Mouse (Mus musculus): ENCODE results near the gene Ghrh. TPM values are rescaled to one million over a fixed set of nuclear protein-coding genes. Genes with fewer than 3 reads are reported as not detected.

Ghrh gene
- polyA plus RNA-seq, 1 experiment from 2014 or later: 0.57 TPM

DNA sequence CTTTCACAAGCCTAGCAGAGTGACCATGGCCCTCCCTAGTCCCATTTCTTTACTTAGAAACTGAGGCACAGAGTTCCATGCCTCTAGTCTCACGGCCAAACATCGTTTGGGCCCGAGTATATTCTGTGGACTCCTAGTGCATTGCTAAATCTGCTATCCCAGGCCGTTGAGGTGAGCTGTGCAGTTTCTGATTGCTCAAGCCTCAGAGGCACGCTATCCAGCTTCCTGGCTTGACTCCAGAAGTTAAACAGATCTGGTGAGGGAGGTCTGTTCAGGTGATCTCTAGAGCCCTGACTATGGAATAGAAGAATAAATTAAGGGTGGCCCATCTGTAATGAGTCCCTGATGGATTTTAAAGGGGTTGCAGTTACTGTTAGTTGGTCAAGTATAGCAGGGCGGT is 30.1 kb downstream of the Ghrh start:
- ATAC-seq (ENCODE audit: low read depth): no peak
- Histone ChIP-seq H3K4me2 (no peak overlapping the region), H3K9ac (no peak overlapping the region), H3K9me3 (no peaks in the 10 kb centered on the region), H3K4me1 (replicated peaks) (peaks cover 49% of the 10 kb centered on the region), H3K36me3 (peaks cover 89% of the 10 kb centered on the region), H3K4me3 (no peak overlapping the region), H3K27ac (replicated peaks) (no peak overlapping the region), H3K27me3 (no peaks in the 10 kb centered on the region)
- 90% methylated on average over 6 of the region's 6 CpGs for WGBS

DNA sequence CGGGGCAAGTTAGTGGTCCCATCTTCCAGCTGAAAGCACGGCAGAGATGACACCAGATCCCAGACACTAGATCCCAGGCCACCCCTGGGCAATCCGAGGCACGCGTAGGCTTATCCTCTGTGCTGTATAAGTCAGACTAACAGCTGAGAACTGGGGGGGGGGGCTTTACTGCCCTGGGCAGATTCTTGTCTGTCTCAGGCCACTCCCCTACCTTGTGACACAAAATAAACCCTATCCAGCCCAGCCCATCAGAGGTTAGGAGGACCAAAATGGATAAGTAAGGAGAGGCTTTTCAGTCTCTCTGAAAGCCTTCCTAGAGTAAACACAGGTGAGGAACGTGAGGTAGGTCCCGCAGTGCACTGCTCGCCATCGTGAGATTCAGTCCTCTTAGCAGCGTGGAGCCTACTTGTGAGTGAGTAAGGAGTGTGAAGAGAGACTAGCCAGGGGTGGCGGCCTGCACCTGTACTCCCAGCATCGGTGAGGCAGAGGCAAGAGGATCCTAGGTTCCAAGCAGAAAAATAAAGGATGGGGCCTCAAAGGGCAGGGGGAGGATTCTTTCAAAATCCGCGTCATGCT is 30.9 kb downstream of the Ghrh start:
- Histone ChIP-seq H3K4me1 (replicated peaks) (peaks cover 42% of the 10 kb centered on the region), H3K4me2 (no peak overlapping the region), H3K9ac (no peak overlapping the region), H3K36me3 (peaks cover 89% of the 10 kb centered on the region), H3K4me3 (no peak overlapping the region), H3K9me3 (no peaks in the 10 kb centered on the region), H3K27me3 (no peaks in the 10 kb centered on the region), H3K27ac (replicated peaks) (no peak overlapping the region)
- 84% methylated on average over 14 of the region's 14 CpGs for WGBS
- ATAC-seq (ENCODE audit: low read depth): no peak

DNA sequence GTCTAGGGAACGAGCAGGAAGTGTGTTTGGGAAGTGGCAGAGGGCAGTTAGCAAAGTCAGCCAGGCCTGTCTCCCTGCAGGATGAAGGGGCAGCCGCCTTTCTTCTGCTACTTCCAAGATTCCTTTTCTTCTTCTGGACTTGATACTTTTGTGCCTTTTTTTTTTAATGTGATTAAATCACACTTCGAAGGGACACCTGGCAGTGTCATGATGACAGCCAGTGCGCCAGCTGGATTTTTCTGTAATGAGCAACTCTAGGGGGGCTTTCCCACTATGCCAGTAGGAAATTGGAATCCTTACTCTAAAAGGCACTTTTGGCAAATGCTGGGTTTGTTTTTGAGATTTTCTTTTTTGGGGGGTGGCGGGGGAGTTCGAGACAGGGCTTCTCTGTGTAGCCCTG is 31.8 kb downstream of the Ghrh start:
- no peaks in the 10 kb centered on the region for H3K27me3 ChIP-seq
- no peaks in the 10 kb centered on the region for H3K9me3 ChIP-seq
- 91% methylated on average over 6 of the region's 6 CpGs for WGBS
- H3K27ac ChIP-seq (replicated peaks): no peak overlapping the region
- H3K4me1 ChIP-seq (replicated peaks): peaks cover 33% of the 10 kb centered on the region
- no peak overlapping the region for H3K4me3 ChIP-seq
- ATAC-seq (ENCODE audit: low read depth): no peak
- no peak overlapping the region for H3K4me2 ChIP-seq
- H3K9ac ChIP-seq: no peak overlapping the region
- H3K36me3 ChIP-seq: peaks cover 89% of the 10 kb centered on the region

DNA sequence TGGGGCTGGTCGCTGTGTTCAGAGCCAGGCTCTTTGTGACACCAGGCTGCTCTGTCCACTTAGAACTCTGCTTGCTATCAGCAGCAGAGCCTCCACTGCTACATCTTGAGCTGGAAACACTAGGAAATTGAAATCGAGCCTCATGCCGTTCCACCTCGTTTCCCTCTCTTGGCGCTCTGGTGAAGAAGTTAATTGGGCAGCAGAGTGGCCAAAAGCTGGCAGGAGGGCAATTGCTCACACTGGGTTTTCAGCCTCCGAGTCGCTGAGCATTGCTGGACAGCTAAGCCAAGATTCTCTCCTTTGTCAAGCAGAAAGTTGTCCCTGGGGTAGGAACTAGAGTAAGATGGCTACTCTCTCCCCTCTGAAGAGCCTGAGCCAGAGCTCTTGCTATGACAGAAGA is 33.0 kb downstream of the Ghrh start:
- no peak overlapping the region for H3K4me2 ChIP-seq
- H3K27ac ChIP-seq (replicated peaks): peak overlapping the region; percentile 80
- ATAC-seq (ENCODE audit: low read depth): no peak
- H3K27me3 ChIP-seq: no peaks in the 10 kb centered on the region
- H3K9ac ChIP-seq: no peak overlapping the region
- no peaks in the 10 kb centered on the region for H3K9me3 ChIP-seq
- no peak overlapping the region for H3K4me3 ChIP-seq
- peaks cover 94% of the 10 kb centered on the region for H3K36me3 ChIP-seq
- 73% methylated on average over 7 of the region's 7 CpGs for WGBS
- peaks cover 28% of the 10 kb centered on the region for H3K4me1 ChIP-seq (replicated peaks)

DNA sequence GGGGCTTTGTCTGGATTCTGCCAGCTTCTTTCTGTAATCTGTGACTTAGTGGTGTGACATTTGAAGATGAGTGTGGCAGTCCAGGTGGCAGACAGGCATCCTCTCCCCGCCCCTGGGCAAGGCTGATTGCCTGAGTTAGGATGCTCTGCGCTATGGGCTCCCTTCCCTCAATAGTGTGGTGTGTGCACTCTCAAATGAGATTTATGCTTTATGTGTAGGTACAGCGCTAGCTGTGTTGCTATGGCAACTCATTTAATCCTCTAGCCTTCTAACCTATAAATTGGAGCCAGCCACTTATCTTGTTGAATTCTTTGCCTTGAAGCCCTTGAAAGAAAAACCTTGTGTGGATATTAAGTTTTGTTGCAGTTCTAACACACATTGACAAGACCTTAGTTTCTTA is 33.6 kb downstream of the Ghrh start:
- WGBS: 53% methylated on average over 3 of the region's 3 CpGs
- H3K9me3 ChIP-seq: no peaks in the 10 kb centered on the region
- H3K27ac ChIP-seq (replicated peaks): peak overlapping the region; percentile 80
- H3K4me3 ChIP-seq: no peak overlapping the region
- peak; percentile 80 for ATAC-seq (ENCODE audit: low read depth)
- no peak overlapping the region for H3K4me2 ChIP-seq
- no peaks in the 10 kb centered on the region for H3K27me3 ChIP-seq
- H3K4me1 ChIP-seq (replicated peaks): peaks cover 28% of the 10 kb centered on the region
- peaks cover 97% of the 10 kb centered on the region for H3K36me3 ChIP-seq
- H3K9ac ChIP-seq: peak overlapping the region; percentile 34; the same call in 1 of the 2 replicates

DNA sequence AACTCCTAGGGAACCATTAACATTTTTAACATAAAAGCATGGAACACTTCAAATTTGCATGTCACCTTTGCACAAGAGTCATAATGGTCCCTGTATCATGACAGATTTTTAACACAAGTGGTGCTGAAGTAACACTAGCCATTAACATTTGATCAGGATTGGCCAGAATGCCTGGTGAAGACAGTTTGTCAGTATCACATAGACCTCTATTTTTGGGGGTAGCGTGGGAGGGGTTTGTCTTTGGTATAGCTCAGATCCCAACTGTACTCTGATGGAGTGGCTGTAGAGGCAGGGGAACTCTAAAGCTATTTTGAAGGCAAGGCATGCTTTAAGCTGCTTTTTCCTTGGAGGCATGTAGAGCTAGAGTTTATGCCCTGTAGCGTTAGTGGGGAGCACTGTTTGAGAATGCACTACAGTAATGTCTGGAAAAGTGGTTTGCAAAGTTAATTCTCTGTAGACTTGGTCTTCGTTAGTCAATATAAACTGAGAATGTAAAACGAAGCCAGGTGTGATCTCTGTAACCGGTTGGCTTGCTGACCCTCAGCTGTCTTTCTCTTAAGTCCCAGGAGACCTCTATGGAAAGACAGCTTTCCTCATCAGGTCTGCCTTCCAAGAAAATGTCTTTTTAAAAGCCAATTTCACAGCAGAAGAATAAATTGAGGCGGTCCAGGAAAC is 36.2 kb downstream of the Ghrh start:
- WGBS: 88% methylated on average over 6 of the region's 6 CpGs
- Histone ChIP-seq H3K27me3 (no peaks in the 10 kb centered on the region), H3K4me1 (replicated peaks) (peaks cover 30% of the 10 kb centered on the region), H3K9ac (no peak overlapping the region), H3K9me3 (no peaks in the 10 kb centered on the region), H3K4me2 (no peak overlapping the region), H3K36me3 (peaks cover 96% of the 10 kb centered on the region), H3K4me3 (no peak overlapping the region), H3K27ac (replicated peaks) (no peak overlapping the region)
- no peak for ATAC-seq (ENCODE audit: low read depth)

DNA sequence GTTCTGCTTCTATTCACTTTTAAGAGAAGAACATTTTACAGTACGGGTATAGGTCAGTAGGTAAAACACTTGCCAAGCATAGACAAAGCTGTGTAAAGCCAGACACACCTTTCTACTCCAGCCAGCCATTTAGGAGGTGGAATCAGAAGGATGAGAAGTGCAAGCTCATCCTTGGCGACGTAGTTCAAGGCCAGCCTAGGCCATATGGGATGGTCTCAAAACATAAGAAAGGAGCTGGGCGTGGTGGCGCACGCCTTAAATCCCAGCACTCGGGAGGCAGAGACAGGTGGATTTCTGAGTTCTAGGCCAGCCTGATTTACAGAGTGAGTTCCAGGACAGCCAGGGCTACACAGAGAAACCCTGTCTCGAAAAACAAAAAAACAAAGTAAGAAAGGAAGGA is 37.7 kb downstream of the Ghrh start:
- WGBS: 94% methylated on average over 8 of the region's 8 CpGs
- Histone ChIP-seq H3K27ac (replicated peaks) (no peak overlapping the region), H3K27me3 (no peaks in the 10 kb centered on the region), H3K4me3 (no peak overlapping the region), H3K36me3 (peaks cover 93% of the 10 kb centered on the region), H3K4me2 (no peak overlapping the region), H3K4me1 (replicated peaks) (peaks cover 30% of the 10 kb centered on the region), H3K9me3 (no peaks in the 10 kb centered on the region), H3K9ac (no peak overlapping the region)
- ATAC-seq (ENCODE audit: low read depth): no peak

DNA sequence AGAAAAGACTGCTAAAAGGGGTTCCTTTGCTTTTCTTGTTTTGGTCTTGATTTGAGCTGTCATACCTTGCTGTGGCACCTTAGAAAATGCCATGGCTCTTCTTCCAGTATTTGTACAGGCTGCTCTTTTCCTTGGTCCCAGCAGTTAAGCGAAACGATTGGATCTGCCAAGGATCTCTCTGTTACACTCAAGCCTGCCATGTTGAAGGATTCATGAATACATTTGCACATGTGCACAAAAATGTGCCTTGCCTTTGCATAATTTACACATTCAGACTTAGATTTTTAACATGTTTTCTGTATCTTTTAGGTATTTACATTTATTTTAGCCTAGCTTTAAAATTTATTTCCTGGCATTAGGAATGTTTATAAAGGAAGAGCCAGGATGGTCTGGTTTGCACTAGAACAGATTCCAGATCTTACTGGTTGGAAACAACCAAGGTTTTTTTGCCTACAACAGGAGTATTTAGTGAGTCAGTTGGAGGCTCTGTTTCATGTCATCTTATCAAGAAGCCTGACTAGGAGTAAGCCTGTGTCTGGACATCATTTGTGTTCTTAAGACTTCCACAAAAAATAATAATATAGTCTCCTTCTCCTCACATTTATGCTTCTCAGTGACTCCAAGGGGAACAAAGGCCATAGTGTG is 38.9 kb downstream of the Ghrh start:
- 91% methylated on average over 2 of the region's 2 CpGs for WGBS
- H3K27ac ChIP-seq (replicated peaks): peak overlapping the region; percentile 38; the same call in 1 of the 2 replicates
- peaks cover 93% of the 10 kb centered on the region for H3K36me3 ChIP-seq

DNA sequence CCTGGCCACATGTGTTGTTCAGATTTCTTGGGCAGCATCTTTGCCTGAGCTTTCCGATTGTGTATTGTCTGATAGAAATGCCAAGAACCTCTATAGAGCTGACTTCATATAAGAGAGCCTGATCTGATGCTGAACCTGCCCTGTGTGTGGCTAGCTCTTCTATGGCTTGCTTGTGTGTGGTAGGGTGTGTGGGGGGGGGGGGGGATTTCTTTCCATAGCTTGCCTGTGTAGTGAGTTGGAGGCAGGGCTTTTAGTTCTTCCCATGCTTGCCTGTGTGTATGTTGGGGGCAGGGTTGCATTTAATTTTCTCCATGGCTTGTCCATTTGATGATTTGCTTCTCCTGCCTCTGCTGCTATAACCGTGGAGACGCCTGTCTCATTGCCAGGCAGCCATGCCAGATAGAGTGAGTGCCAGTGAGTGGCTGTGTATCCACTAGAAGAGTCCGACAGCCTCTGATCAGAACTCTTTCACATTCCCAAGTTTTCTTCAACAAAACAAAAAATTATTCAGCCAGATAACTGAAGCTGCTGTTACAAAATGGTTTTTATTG is 39.5 kb downstream of the Ghrh start:
- no peak for ATAC-seq (ENCODE audit: low read depth)
- H3K9me3 ChIP-seq: no peaks in the 10 kb centered on the region
- peaks cover 12% of the 10 kb centered on the region for H3K4me1 ChIP-seq (replicated peaks)
- 73% methylated on average over 4 of the region's 4 CpGs for WGBS
- H3K9ac ChIP-seq: no peak overlapping the region
- H3K4me3 ChIP-seq: no peak overlapping the region
- H3K27me3 ChIP-seq: no peaks in the 10 kb centered on the region
- peaks cover 93% of the 10 kb centered on the region for H3K36me3 ChIP-seq
- H3K4me2 ChIP-seq: no peak overlapping the region
- peak overlapping the region; percentile 38; the same call in 1 of the 2 replicates for H3K27ac ChIP-seq (replicated peaks)

More for the DNA sequence above, 38.9 kb downstream of the Ghrh start:
- H3K4me1 ChIP-seq (replicated peaks): peaks cover 18% of the 10 kb centered on the region
- H3K9ac ChIP-seq: no peak overlapping the region
- H3K4me3 ChIP-seq: no peak overlapping the region
- no peak overlapping the region for H3K4me2 ChIP-seq
- no peaks in the 10 kb centered on the region for H3K9me3 ChIP-seq
- no peak for ATAC-seq (ENCODE audit: low read depth)
- H3K27me3 ChIP-seq: no peaks in the 10 kb centered on the region

DNA sequence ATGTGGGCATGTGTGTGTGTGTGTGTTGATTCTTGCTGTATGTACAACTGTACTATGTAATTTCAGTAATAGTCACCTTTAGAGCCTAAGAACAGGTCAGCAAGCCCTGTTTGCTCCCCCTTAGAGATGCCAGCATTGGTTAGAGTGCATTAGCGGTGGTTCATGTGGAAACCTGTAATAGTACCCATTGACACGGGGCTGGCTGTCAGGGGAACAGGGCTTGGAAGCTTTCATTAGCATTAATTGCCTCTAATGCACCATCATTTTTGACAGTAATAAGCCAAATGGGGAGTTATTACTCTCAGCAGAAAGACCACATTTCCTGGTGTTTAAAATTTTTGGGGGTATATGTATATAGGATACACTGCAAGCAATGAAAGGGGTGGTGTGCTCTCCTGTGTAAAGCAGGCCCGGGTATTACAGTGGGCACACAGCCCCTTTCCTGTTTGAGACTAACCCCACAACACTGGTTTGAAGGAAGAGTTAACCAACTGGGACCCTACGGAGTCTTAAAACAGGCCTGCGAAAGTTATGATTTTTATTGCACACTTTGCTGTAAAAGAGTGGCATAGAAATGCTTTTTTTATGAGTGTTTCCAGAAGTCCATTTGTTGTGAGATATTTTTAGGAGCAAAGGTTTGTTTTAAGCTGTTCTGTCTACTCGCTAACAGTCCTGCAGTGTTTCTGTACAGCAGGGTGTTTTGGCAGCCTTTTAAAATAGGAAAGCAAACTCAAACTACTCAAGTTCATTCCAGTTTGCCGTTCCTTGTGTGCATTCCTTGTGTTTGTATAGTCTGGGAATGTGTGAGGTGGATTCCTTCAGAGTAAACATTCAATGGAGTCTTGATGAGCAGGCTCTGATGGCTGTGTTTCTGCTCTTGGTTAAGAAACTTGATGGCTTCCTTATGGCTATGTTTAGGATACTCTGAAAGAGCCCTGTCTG is 40.9 kb downstream of the Ghrh start:
- Histone ChIP-seq H3K27ac (replicated peaks) (no peak overlapping the region), H3K4me2 (no peak overlapping the region), H3K27me3 (no peaks in the 10 kb centered on the region), H3K4me3 (no peak overlapping the region), H3K4me1 (replicated peaks) (peaks cover 11% of the 10 kb centered on the region), H3K9me3 (no peaks in the 10 kb centered on the region), H3K9ac (no peak overlapping the region), H3K36me3 (peaks cover 90% of the 10 kb centered on the region)
- no peak for ATAC-seq (ENCODE audit: low read depth)
- 76% methylated on average over 7 of the region's 7 CpGs for WGBS

DNA sequence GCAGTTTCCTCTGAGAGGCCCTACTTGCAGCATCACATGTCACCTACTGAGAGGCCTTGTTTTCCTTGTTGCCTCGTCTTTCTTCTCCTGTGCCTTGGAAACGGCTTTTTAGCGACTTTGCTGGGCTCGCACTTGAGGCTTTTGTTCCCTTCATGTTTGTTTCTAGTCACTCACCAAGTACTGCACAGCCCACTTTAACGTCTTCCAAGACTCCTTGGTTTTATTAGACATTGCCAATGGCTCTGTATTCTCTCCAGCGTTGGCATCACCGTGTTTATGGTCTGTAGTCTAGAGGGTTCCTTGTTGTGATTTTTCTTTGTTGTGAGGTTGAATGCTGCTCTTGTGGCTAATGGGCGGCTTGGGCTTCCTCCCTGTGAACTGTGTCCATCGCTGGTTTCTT is 44.2 kb downstream of the Ghrh start:
- no peak overlapping the region for H3K4me3 ChIP-seq
- H3K4me1 ChIP-seq (replicated peaks): peaks cover 11% of the 10 kb centered on the region
- 40% methylated on average over 9 of the region's 9 CpGs for WGBS
- H3K36me3 ChIP-seq: peaks cover 91% of the 10 kb centered on the region
- no peak for ATAC-seq (ENCODE audit: low read depth)
- no peak overlapping the region; the same call in 1 of the 2 replicates for H3K27ac ChIP-seq (replicated peaks)
- no peak overlapping the region for H3K4me2 ChIP-seq
- H3K9me3 ChIP-seq: no peaks in the 10 kb centered on the region
- H3K27me3 ChIP-seq: no peaks in the 10 kb centered on the region
- H3K9ac ChIP-seq: no peak overlapping the region

Data from neural tube, embryonic 13.5 days (tissue).